Mouse (Mus musculus): ENCODE measurements at regions not wholly inside any gene's neighbourhood (a gene's known extent, or its start where the extent isn't known, plus 50 kb on each side); places are given as distances from the start of the nearest gene placed in this dataset.

DNA sequence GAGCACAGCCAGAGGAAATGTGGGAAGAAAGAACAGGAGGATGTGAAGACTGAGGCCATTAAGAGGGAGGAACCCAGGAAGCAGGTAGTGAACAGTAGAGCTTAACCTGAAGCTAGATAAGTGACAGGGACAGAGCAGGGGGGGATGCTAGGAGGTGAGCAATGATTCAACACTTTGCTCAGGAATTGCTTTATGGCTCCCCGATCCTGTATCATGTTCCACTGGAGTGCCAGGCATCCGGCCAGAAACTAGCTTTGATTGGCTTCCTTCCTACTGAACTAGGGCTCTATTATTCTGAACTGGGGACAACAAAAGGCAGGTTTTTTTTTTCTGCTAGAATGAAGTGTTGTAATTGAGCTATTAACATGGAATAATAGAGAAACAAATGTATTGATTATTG, 493.1 kb upstream of the Fat3 start:
- peak; percentile 2 to 16 for DNase-seq (ENCODE audit: low spot score in 2 of 2)

DNA sequence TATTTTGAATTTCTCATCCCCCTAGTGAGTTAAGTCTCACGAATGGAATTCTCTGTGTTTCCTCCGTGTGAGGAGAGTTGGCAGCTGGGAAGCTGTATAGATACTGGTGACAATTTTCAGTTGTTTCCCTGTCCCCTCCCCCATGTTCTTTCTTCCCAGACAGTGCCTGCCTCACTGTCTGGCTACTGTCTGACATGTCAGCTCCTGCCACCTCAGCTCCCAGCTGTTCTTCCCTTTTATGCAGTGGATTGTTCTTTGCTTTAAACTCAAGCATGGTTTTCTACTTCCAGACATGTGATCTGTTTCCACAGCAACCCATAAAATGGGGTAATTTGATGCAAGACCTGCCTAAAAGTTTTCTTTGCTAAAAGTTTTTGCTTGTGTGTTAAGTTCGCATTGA, 487.0 kb upstream of the Fat3 start:
- peak in 1 of 2 experiments; percentile 2 for DNase-seq (ENCODE audit: low spot score in 2 of 2)

DNA sequence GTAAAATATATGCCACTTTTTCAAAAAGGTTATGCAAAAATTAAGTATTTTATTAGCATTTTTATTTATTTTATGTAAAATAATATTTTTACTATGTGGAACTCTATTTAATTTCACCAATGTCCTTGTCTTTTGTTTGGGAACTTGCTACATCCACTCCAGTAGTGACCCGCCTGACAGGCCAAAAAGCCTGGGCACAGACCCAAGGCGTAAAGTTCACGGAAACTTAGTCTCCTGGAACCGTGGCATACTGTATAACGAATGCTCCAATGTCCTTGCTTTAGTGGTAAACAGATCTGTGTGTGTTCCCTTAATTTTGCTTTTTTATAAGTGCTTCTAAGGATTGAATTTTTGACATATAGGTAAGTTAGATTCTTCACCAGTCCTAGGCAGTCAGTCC, 476.2 kb upstream of the Fat3 start:
- no peak for DNase-seq (ENCODE audit: low spot score in 2 of 2)

DNA sequence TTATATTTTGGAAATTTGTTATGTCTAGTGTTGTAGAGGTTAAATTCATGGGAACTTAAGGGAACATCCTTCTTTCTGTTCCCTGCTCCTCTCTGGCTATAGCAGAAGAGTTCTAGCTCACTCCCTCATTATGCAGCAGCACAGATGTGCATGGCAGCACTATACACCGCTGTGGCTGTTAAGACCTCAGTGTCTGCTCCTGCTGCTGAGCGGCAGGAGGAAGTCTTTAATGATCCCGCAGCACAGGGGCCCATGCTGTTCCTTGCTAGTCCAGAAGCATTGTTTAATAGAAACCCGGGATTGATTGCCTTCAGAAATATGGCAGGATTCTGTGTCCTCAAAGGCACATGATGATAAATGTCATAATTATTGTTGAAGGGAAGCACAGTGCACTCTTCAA, 469.3 kb upstream of the Fat3 start:
- DNase-seq (ENCODE audit: low spot score in 2 of 2) = no peak

DNA sequence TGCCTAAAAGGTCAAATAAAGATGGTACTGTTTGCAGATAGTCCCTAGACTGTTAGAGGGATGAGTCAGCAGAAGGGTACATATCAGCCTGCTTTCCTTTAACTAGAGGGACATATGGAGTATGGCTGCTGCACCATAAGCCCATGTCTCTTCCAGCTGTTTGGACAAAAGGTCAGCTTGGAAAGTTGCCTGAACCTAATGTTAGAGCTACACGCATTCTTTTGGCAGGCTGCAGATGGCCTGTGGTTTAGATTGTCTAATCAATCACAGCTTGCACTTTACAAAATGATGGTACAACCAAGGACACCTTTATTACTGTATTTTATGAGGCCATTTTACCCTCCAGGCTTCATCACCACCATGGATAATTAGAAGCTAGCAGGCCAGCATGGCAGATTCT, 432.5 kb upstream of the Fat3 start:
- DNase-seq (ENCODE audit: low spot score in 2 of 2) = no peak

DNA sequence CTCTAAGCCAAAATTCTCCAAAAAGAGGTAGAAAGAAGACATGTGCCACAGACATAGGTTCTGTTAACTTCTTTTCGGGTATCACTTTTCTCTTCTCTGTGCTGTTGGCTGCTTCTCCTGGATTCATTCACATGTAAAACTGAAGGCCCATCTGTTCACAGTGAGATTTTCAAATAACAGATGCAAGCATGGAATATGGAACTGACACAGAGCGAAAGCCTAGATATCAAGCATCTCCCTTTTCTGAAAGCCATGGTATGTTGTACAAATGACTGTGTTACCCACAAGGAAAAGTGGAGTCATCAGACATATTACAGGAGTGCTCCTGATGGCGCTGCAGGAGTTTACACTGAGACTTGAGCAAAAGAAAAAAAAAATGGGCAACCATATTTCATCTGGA, 430.5 kb upstream of the Fat3 start:
- DNase-seq (ENCODE audit: low spot score in 2 of 2) = peak; percentile 21 to 85

DNA sequence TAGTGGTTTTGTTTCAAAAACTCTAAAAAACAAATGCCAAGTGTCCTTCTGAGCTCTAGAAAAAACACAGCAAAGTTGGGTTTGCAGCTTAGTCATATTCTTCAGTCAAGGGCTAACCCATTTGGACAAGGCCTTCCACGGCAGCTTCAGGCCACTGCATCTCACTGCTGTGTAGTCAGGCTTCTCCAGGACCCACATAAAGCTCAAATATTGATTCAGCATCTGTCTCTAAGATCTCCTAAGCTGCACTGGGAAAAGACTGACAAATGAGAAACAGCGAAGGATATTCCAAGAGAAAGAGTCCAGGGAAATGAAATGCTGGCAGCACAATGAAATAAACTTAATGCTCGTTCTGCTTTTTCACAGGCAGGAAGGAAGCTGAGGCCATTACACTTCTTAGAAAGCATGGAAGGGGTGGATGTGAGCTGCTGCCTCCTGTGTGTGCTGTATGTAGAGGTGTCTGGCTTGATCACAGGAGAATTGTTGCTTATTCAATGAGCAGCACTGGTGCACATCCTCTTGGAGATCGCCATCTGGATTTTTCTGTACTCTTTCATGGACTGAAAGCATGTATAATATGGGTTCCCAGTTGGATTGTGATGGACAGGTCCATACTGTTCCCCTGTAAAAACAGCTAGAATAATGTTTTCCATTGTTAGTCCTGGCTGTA, 425.4 kb upstream of the Fat3 start:
- DNase-seq (ENCODE audit: low spot score in 2 of 2) = no peak

DNA sequence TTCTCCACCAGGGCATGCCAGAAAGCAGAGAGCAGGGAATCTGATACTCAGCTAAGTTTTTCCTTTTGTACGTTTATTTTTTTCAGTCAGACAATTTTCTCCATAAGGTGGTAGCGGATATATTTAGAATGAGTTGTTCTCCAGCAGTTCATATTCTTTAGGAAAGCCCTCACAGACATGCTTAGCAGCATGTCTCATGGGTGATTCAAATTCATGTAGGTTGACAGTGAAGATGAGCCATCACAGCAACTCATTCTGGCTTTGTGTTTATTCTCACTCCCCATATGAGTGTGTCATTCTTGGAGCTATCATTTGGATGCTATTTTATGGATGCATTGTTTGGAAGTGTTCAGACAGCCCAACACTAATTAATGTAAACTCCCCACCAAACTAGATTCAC, 424.2 kb upstream of the Fat3 start:
- no peak for DNase-seq (ENCODE audit: low spot score in 2 of 2)

DNA sequence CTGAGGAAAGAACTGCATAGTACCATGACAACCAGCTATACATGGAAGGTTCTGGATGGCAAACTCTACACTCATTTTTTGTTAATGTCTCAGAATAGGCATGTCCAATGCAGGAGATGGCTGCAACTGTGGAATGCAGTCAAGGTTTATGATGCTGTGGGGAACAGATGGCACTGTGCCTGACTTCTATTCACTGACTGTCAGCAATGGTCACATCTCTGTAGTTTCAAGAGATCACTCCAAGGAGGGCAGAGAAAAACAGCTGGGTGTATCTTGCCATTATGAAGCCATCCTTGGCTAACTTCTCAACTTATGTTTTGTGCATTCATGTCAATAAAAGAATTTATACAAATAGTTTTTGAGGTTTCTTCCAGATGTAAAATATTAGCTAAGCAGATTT, 405.1 kb upstream of the Fat3 start:
- no peak for DNase-seq (ENCODE audit: low spot score in 2 of 2)

DNA sequence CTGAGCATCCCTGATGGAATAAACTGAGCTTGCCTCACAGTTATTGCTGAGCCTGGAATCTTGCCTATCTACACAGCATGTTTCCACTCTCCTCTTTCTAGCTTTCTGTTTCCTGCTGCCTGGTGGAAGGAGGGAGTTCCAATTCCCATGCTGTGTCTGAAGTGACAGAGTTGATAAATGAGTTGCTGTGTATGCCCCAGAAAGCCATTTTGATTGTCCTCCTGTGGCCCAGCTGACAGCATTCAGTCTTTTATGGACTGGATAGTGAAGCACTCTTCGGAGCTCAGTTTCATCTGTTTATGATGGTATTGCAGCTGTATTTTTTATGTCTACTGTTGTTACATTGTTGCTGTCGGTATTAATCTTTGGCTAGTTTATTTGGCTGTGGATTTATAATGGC, 398.0 kb upstream of the Fat3 start:
- peak in 1 of 2 experiments; percentile 1 for DNase-seq (ENCODE audit: low spot score in 2 of 2)

DNA sequence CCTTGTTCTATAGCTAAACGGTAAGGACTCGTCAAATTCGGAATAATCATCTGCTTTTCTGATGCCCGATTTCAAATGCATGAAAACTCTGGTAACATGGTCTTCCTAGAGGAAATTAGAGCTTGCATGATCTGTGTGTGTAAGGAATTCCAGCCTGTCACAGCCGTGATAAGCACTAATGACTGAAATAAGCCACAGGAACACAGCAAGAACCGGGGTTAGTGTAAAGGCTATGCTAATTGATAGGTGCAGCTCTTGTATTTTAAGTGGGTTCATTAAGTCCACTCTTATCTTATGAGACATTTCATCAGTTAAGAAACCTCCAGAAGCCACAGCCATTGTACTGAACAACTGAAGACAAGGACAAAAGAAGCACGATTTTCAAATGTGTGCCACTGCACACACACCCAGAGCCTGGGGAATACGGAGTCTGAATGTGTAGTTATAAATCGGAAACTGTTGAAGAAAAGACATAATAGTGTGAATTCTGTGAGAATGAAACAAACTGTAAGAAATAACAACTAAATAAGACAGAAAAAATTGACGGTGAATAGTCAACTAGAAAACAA, 351.5 kb upstream of the Fat3 start:
- no peak for DNase-seq (ENCODE audit: low spot score in 2 of 2)

DNA sequence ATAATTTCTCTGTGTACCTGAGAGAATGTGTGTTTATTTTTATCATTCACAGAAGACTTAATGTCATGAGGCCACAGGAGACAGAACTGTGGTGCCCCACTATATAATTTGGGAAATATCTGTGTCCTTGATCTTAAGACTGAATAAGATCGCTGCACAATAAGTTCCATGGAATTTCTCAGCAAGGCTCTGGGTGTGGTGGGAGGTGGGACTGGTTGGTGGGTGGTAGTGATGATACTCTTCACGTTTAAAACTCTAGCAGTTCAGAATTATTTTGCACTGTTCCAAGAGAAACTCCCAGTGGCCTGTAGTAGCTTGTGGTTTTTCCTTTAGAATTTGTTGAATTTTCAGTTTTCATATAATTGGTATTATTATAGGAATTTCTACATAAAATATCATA, 307.4 kb upstream of the Fat3 start:
- no peak for DNase-seq (ENCODE audit: low spot score in 2 of 2)

DNA sequence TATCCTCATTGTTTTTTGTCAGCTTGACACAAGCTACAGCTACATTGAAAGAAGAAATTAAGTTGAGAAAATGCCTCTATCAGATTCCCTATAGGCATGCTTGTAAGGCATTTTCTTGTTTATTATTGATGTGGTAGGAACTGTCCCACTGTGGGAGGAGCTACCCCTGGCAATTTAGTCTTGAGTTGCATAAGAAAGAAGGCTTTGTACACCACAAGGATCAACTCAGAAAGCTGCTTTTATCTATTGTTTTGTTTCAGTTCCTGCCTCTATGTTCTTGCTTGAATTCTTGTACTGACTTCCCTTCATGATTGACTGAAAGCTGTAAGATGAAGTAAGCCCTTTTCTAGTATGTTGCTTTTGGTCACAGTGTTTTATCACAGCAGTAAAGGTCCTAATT, 271.8 kb upstream of the Fat3 start:
- DNase-seq (ENCODE audit: low spot score in 2 of 2) = no peak

DNA sequence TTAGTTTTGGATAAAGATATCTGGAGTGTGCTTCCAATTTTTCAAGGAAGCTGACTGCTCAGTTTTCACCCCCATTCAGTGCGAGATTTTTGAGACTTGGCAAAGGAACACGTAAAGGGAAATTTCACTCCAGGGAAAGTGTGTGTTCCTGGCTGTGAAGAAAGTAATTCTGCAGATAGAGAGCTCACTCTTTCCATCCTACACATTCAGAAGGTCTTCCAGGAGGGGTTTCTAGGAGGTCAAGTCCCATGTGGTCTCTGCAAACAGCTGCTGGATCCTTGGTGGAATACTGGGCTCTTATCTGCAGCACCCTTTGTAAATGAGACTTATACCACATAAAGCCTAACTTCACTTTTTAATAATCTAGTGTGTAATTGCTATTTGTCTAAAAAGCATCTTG, 226.6 kb upstream of the Fat3 start:
- DNase-seq (ENCODE audit: low spot score in 2 of 2) = no peak

DNA sequence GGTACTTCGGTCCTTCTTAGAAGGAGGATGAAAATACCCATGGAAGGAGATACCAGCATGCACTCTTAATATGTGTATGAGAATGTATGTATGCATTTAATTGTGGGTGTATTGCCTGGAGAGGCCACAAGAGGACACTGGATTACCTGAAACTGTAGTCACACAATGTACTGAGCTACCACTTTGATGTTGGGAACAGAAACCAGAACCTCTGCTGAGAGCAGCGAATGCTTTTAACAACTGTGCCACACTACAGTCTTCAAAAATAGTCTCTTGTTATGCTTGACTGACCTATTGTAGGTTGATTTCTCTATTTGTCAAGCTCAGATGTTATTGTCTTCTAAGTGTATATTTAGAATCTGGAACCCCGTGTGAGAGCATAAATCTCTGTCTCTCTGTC, 201.3 kb upstream of the Fat3 start:
- DNase-seq (ENCODE audit: low spot score in 2 of 2) = no peak

DNA sequence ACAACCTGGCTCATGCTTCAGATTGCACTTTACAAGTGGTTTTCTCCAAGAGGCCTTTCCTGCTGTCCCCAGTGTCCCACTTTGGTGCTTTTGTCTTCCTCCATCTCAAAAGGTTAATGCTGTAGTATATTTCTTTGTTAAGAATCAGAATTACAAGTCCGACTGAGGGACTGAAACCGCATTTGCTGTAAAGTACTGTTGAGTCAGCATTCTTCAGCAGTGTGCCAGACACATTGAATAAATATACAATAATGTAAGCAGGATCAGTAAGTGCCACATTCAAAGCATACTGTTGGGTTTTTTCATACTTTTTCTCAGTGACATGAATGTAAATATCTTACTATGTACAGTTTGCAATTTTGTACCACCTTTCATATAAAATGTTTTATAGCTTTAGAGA, 160.4 kb upstream of the Fat3 start:
- DNase-seq (ENCODE audit: low spot score in 2 of 2) = no peak

DNA sequence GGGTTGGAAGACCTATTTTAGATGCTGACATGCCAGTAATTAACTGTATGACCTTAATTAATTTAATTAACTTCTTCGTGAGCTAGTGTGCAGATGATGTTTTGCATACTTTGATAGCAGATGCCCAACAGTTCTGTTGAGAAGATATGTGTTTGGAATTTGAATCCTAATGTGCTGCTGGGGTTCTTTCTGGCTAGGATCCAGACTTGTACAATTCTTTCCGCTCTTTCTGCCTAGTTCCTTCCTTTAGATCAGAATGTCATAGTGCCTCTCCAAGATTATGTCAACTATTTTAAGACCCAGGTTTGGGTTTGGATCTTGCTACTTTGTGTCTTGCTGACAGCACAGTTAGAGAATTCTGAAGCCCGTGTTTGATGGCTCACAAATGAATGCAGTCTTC, 159.9 kb upstream of the Fat3 start:
- DNase-seq (ENCODE audit: low spot score in 2 of 2) = no peak

All from layer of hippocampus, postnatal 14 days (tissue).